Comparison of ENCODE assay signal across 8 mouse cellular contexts in genomic region chr13:119837719-119838337, GRCm38 (mm10). TPM values are rescaled to one million over a fixed set of nuclear protein-coding genes. Genes with fewer than 3 reads are reported as not detected.
DNase-seq lines count a peak whose midpoint lies in the region; ATAC-seq and TF ChIP-seq lines count a peak whose summit lies in the region.
"Not testable (repeated sequence)": the region's sequence is repeated elsewhere in the genome, so short reads cannot be mapped to it uniquely, and the experiment has no call there.

No protein-coding gene starts in this region.

- H3K27ac ChIP-seq in hindbrain, embryonic 16.5 days (ENCODE audit: low read depth, low read length); lung, embryonic 14.5 days (ENCODE audit: low read depth); thymus, adult 2 months (ENCODE audit: control insufficient read depth, insufficient read depth, low read length): not testable (repeated sequence)

- 8% methylated on average over 11 of the region's 23 CpGs for WGBS in hindbrain, embryonic 16.5 days
- 8% methylated on average over 14 of the region's 23 CpGs for WGBS in lung, embryonic 14.5 days
- 13% methylated on average over 14 of the region's 23 CpGs for WGBS in thymus, adult 2 months

- H3K4me1 ChIP-seq in hindbrain, embryonic 16.5 days (ENCODE audit: control insufficient read depth, insufficient read depth, low read depth, low read length); lung, embryonic 14.5 days (ENCODE audit: insufficient read depth); thymus, adult 2 months (replicated peaks; ENCODE audit: control insufficient read depth, insufficient read depth, low read length): not testable (repeated sequence)

- not testable (repeated sequence) for H3K36me3 ChIP-seq in hindbrain, embryonic 16.5 days (ENCODE audit: control insufficient read depth, insufficient read depth, low read length); lung, embryonic 14.5 days (ENCODE audit: insufficient read depth); thymus, adult 2 months (ENCODE audit: control insufficient read depth, insufficient read depth, low read length)

- not testable (repeated sequence) for H3K4me2 ChIP-seq in hindbrain, embryonic 16.5 days (ENCODE audit: low read length); lung, embryonic 14.5 days

- DNase-seq in cerebellum, adult 9-11 months = peak; percentile 68
- peak; percentile 6 for DNase-seq in layer of hippocampus, adult 9-11 months
- peak; percentile 40 for DNase-seq in lung, embryonic 14.5 days
- peak; percentile 57 for DNase-seq in neural tube, embryonic 10.5 days (ENCODE audit: extremely low spot score, low spot score)
- peak; percentile 30 for DNase-seq in thymus, adult 2 months

- not testable (repeated sequence) for TF ChIP-seq POLR2A in thymus, adult 2 months (IDR thresholded peaks at IDR 0.05; ENCODE audit: control insufficient read depth, extremely low read depth, insufficient read depth, low read length, poor library complexity)

- not testable (repeated sequence) for H3K9me3 ChIP-seq in hindbrain, embryonic 16.5 days (ENCODE audit: control insufficient read depth, low read length); lung, embryonic 14.5 days (ENCODE audit: low read depth, low read length)

- ATAC-seq in activated CD4-positive, CD25-positive, alpha-beta regulatory T cell, adult 4 months = peak; percentile 57
- ATAC-seq in frontal cortex, adult (ENCODE audit: low TSS enrichment) = peak; percentile 54; the same call in 1 of the 2 replicates
- ATAC-seq in hindbrain, embryonic 16.5 days = peak; percentile 43
- not testable (repeated sequence) for ATAC-seq in lung, embryonic 14.5 days (ENCODE audit: insufficient read depth)

- not testable (repeated sequence) for H3K4me3 ChIP-seq in hindbrain, embryonic 16.5 days (ENCODE audit: low read length); lung, embryonic 14.5 days (ENCODE audit: low read depth, low read length); thymus, adult 2 months (ENCODE audit: control insufficient read depth, insufficient read depth, low read length)

- peak; percentile 29; the same call in 1 of the 2 replicates for TF ChIP-seq CTCF in lung, embryonic 14.5 days (IDR thresholded peaks at IDR 0.05; ENCODE audit: low read depth)
- TF ChIP-seq CTCF in thymus, adult 2 months (IDR thresholded peaks at IDR 0.05; ENCODE audit: borderline replicate concordance, control insufficient read depth, extremely low read depth, insufficient read depth, low read length, poor library complexity) = not testable (repeated sequence)

- not testable (repeated sequence) for H3K27me3 ChIP-seq in hindbrain, embryonic 16.5 days (replicated peaks; ENCODE audit: control insufficient read depth, insufficient read depth, low read length); lung, embryonic 14.5 days (ENCODE audit: insufficient read depth, low read length); thymus, adult 2 months (ENCODE audit: control insufficient read depth, insufficient read depth, low read length)

- H3K9ac ChIP-seq in hindbrain, embryonic 16.5 days (ENCODE audit: low read depth, low read length); lung, embryonic 14.5 days: not testable (repeated sequence)

RNA-seq across cellular contexts. Expression of gene D13Ertd608e, which starts 2.0 kb away (rescaled TPM):
- polyA plus RNA-seq in activated CD4-positive, CD25-positive, alpha-beta regulatory T cell, adult 4 months (2017; shearing (Covaris generic)) = not detected
- not detected in 2 replicates for polyA plus RNA-seq in hindbrain, embryonic 16.5 days (2015; fragmentation: Nextera tagmentation; extraction: Ambion mirVana)
- not detected in 2 replicates for polyA plus RNA-seq in lung, embryonic 14.5 days (2014; fragmentation: Nextera tagmentation; extraction: Ambion mirVana)
- 1.4 TPM in 1 of 2 replicates, not detected in the other for polyA plus RNA-seq in thymus, adult 2 months (2012; rRNA removed)

RNA-seq across cellular contexts. Expression of gene AF067063, which starts 7.8 kb away (rescaled TPM):
- polyA plus RNA-seq in activated CD4-positive, CD25-positive, alpha-beta regulatory T cell, adult 4 months (2017; shearing (Covaris generic)) = not detected
- polyA plus RNA-seq in hindbrain, embryonic 16.5 days (2015; fragmentation: Nextera tagmentation; extraction: Ambion mirVana) = not detected in 2 replicates
- not detected in 2 replicates for polyA plus RNA-seq in lung, embryonic 14.5 days (2014; fragmentation: Nextera tagmentation; extraction: Ambion mirVana)
- polyA plus RNA-seq in thymus, adult 2 months (2012; rRNA removed) = not detected in 2 replicates

RNA-seq across cellular contexts. Expression of gene Zfp131, which starts 47.1 kb away (rescaled TPM):
- polyA plus RNA-seq in activated CD4-positive, CD25-positive, alpha-beta regulatory T cell, adult 4 months (2017; shearing (Covaris generic)) = 10 to 100 TPM; 18.8 to 22.1 TPM
- polyA plus RNA-seq in hindbrain, embryonic 16.5 days (2015; fragmentation: Nextera tagmentation; extraction: Ambion mirVana) = 26.9 and 27.1 TPM in 2 replicates
- 43.8 and 46.4 TPM in 2 replicates for polyA plus RNA-seq in lung, embryonic 14.5 days (2014; fragmentation: Nextera tagmentation; extraction: Ambion mirVana)
- polyA plus RNA-seq in thymus, adult 2 months (2012; rRNA removed) = 17.7 and 25.9 TPM in 2 replicates

RNA-seq across cellular contexts. Expression of gene Tcstv1, which starts 56.8 kb away (rescaled TPM):
- polyA plus RNA-seq in activated CD4-positive, CD25-positive, alpha-beta regulatory T cell, adult 4 months (2017; shearing (Covaris generic)) = not detected
- polyA plus RNA-seq in hindbrain, embryonic 16.5 days (2015; fragmentation: Nextera tagmentation; extraction: Ambion mirVana) = not detected in 2 replicates
- polyA plus RNA-seq in lung, embryonic 14.5 days (2014; fragmentation: Nextera tagmentation; extraction: Ambion mirVana) = not detected in 2 replicates
- not detected in 2 replicates for polyA plus RNA-seq in thymus, adult 2 months (2012; rRNA removed)

Comparison
In these comparisons a context has a peak if more than half of its experiments do, and no peak if none do; other contexts are left out.
1. DNase-seq: peak in every context shown above with its lines; median percentile 68 in cerebellum, adult 9-11 months; 57 in neural tube, embryonic 10.5 days; 40 in lung, embryonic 14.5 days; 30 in thymus, adult 2 months; 6 in layer of hippocampus, adult 9-11 months.